Mouse (Mus musculus) cerebellum, adult 9-11 months (tissue): ENCODE measurements around the gene Ecd.

Experiments used
- DNase-seq: peaks from one replicate; pipeline ENCODE4 v3.0.0; 2022

Gene Ecd

GRCm38 (mm10) chr14:20347991-20348541 is at the start of gene Ecd, which contains the start of gene Fam149b:
Gene Ecd (minus strand): TSS chr14:20348121.
Gene Fam149b (plus strand): TSS chr14:20348162.
- peak; percentile 90 for DNase-seq

DNA sequence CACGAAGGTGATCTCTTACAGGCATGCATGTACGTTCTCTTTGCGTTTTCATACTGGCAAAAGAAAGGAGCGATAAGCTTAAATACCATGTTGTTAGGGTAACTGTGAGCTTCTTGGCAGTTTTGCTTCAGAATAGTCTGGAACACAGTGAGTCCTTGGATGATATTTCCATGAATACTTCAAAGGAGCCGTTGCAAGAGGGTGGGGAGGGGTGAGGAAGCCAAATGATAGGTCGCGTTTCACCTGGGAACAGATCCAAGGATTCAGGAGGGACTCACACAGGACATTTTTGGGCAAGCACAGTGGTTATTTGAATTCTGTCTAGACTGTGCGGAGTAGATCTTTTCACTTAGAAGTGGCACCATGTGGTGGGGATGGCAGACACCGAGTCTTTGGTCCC is 49.3 kb upstream of the Ecd start:
- DNase-seq = no peak

- peak; percentile 98 for DNase-seq
Measured at GRCm38 (mm10) chr14:20393205-20393913, 45.4 kb upstream of the Ecd start, which contains the start of gene Mrps16. Gene Mrps16 (minus strand): TSS chr14:20393634.

- peak; percentile 58 for DNase-seq
Measured at GRCm38 (mm10) chr14:20392326-20392725, 44.4 kb upstream of the Ecd start.

- DNase-seq = no peak
Measured at GRCm38 (mm10) chr14:20389446-20390079, 41.6 kb upstream of the Ecd start.

- DNase-seq = peak; percentile 94
Measured at GRCm38 (mm10) chr14:20388441-20389129, 40.7 kb upstream of the Ecd start, which contains the start of gene Dnajc9. Gene Dnajc9 (minus strand): TSS chr14:20388910.

DNA sequence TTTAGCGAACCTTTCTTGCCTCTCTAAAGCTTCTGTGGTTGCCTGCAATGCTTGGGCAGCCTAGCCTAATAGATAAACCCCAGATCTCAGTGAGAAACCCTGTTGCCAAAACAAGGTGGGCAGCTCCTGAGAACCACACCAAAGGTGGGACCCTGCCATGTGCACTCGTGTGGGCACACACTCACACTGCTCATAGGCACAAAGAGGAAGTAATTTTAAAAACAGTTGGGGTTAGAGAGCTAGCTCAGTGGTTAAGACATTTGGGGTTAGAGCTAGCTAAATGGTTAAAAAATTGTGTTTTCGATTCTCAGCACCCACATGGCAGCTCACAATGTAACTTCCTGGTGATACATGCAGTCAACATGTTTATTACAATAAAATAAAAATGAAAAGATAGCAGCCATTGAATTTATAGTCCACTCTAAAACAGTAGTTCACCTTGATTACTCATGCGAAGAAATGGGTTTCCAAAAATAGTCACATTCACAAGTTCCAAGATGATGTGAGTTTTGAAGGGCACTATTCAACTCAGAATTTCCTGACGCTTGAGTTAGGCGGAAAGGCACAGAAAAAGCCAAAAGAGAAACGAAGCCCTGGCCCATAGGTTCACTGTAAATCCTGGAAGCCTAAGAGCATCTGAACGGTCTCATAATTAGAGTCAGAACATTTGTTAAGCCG is 32.0 kb upstream of the Ecd start:
- DNase-seq = no peak

DNA sequence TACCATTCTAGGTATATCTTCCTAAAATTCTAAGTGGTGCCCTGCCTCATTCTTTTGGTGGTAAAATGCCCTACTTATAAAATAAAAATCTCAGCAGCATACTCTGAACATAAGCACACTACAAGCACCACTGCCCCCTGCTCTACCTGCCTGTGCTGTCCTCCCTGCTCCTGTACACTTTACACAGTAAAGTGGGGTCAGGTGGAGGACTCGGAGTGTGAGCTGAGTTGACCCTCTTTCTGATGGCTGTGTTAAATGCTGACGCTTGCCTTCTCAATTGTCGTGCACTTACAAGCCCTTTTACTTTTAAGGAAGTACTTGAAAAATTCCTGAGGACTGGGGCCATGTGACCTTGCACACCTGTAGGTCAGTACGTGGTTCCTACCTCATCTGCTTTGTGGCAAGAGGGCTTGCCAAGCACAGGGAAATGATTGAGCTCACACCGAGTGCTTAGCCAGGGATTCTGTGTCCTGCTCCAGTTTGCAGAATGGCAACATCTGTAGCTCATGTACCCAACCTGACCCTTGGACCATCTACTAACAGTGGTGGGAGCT is 31.2 kb upstream of the Ecd start:
- no peak for DNase-seq

DNA sequence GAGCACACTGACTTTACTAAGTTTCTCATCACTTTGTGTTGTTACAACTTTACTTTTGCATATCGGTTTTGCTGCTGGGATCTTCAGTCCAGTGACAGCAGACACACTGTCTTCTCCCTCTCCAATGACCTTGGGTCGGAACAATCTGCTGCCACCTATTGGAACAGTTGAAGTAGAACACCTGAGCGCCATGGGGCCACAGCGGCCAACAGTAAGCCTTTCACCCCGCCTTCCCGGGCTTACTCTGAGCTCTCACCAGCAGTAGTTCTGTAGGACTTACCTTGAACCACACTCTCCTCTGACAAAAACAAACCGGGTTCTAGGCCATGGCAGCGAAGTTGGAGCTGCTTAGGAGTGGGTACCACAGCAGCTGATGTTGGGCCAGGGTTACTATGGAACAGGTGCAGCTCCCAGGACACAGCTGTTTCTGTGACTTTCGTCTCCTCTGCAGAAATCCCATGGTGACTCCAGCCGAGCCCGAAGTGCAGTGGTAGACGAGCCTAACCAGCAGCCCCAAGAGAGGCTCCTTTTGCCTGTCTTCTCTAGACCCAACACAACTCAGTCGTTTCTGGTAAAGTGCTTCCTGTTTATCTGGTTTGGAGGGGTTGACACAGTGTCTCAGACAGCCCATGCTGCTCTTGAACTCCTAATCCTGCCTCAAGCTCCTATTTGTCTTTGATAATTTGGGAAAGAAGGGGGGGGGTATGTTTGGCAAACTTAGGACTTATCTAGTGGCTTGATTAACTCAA is 30.6 kb upstream of the Ecd start:
- peak; percentile 42 for DNase-seq

DNA sequence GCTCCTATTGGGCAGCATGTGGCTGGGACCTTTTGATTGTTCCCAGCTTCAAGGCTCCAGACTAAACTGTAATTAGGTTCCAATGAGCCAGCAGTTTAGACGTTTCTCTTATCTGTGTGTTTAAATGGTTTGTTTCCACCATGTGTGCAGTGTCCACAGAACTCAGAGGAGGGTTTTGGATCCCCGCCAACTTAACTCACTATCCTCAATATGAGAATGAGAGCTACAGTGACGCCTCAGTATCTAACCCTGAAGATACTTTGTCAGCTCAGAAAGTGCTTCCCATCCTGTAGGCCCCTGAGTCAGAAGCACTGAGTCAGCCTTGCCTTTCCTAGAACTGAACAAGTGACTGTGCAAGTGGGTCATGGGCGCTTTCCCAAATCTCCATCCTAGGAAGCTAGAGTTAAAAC is 29.2 kb upstream of the Ecd start:
- no peak for DNase-seq

DNA sequence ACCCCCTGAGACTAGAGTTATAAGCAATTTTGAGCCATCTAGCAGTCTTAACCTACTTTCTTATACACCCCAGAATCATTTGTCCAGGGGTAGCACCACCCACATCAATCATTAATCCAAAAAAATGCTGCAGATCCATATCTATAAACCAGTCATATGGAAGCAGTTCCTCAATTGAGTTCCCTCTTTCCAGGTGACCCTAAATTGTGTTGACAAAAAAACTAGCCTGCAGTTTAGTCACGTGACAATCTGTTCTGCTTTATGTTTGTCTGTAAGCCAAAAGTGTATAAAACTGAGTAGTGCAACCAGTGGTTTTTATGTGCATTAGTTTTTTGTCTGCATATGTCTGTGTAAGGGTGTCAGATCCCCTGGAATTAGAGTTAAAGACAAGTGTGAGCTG is 23.9 kb upstream of the Ecd start:
- no peak for DNase-seq

DNA sequence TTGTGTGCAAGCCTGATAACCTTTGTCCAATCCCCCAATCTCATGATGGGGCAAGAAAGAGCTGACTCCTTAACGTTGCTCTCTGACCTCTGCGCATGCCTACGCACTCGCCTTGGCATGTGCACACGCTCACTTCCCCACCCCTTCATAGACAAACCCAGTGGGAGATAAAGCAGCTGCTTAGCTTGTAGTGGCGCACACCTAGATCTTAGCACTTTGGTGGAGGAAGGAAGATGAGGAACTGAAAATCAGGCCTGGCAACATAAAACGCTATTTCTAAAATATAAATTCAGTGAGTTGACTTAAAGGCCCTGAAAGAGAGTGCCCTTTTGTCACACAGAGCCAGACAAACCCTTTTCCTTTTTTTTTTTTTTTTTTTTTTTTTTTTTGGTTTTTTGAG is 22.9 kb upstream of the Ecd start:
- no peak for DNase-seq

DNA sequence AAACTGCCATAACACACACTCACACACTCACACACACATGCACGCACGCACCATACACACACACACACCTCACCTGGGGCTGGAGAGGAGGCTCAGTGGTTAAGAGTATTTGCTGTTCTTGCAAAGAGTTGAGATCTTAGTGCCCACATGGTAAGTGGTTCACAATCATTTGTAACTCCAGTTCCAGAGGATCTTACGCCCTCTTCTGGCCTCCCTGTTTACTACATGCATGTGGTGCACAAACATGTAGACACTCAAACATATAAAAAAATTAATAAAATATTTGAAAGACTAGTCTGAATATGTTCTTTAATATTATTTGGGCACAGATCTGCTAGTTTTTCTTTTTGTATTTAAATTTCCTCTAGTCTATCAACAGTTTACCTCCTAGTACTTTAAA is 20.4 kb upstream of the Ecd start:
- DNase-seq = no peak

- no peak for DNase-seq
Measured at GRCm38 (mm10) chr14:20363230-20363629, 15.3 kb upstream of the Ecd start.

GRCm38 (mm10) chr14:20347441-20347990 is 405 bp downstream of the Ecd start:
- no peak for DNase-seq

DNA sequence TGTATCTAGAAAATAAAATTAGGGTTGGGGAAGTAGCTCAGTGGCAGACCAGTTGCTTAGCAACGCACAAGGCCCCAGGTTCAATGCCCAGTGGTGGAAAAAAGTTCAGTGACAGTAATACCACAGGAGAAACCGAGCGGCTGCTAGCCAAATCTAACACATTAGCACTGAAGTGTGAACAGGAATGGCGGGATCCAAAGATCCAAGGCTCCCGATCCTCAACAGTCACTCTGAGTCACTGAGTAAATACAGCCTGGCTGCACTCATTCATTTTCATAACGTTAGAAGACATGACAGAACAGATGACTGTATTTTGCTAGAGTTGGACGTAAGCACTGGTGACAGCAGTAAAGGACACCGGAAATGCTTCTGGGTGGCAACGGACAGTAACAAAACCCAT is 2.0 kb downstream of the Ecd start:
- DNase-seq = no peak

GRCm38 (mm10) chr14:20340866-20341265 is 7.1 kb downstream of the Ecd start:
- no peak for DNase-seq

DNA sequence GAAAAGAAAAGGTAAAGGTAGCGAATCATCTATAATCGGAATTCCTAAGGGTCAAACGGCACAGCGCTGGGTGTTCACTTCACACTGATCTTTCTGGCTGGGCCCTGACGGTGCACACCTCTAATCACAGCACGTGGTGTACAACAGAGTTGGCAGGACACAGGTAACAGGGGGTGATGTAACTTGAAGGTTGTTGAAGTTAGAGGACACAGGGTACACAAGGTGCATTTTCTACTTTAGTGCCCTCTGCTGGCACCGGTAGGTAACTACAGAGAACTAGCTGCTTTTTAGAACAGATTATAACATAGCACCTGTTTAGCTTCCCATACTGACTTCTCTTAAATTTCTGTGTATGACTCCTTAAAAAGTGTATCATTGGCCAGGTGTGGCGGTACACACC is 7.8 kb downstream of the Ecd start:
- no peak for DNase-seq

DNA sequence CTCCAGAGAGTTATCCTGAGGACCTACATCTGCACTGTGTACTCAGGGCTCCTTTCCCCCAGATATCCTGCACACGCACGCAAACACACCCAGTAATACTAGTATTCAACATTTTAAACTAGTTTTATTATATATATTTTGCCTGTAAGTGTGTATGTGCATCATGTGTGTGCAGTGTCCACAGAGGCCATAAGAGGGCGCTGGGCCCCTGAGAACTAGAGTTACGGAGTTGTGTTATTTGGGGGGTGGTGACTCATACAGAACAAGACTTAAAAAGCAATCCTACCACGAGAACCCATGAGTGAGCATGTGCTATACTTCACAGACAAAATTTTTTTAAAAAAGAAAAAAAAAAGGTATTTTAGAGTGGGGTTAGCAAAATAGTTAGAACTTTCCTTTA is 8.5 kb downstream of the Ecd start:
- no peak for DNase-seq

- no peak for DNase-seq
Measured at GRCm38 (mm10) chr14:20331316-20331715, 16.6 kb downstream of the Ecd start.

GRCm38 (mm10) chr14:20328474-20328873 is 19.4 kb downstream of the Ecd start:
- DNase-seq = no peak

DNA sequence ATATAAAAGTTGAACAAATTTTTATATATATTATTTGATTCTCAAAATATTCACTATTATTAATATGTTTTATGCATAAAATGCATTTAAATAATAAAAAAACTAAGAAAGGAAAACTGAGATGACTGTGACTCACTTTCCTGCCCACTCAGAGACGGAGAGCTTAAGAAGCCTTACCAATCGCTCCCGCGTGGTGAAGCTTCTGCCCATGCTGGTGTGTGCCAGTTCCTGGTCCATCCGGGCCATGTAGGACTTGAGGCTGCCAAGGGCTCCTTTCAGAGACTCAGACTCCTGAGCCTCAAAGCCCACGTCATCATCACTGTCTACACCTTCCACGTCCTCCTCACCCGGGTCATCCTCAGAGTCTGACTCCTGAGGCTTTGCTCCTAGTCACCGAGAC is 23.7 kb downstream of the Ecd start:
- no peak for DNase-seq
